Mouse (Mus musculus): ENCODE results near the gene Prkg1. TPM values are rescaled to one million over a fixed set of nuclear protein-coding genes. Genes with fewer than 3 reads are reported as not detected.
A peak's percentile ranks its signal among the peaks of the same experiment; 100 is the strongest.

Prkg1 gene
- polyA plus RNA-seq, 1 experiment from 2014 or later: 10.3 TPM

DNA sequence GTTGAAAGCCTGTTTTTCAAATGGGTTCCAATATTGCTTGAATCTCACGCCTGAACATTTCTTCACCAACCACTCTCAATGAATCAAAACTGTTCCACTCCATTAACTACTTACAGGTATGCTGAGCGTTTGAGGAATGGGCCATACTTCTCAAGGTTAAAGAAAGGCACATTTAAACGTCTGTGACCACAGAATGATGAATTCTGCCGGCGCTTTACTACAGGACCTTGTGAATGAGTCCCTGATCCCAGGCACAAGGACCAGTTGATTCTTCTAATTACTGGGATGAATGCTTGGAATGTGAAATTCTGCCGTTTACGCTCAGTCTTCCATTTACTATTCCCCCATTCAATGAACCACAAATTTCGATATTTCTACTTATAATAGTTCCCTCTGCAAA lies 632.2 kb downstream of the Prkg1 start:
- H3K27ac ChIP-seq (ENCODE audit: low read depth, low read length): no peak overlapping the region
- ATAC-seq (ENCODE audit: low read depth): no peak
- H3K4me3 ChIP-seq (ENCODE audit: low read depth, low read length): no peak overlapping the region
- H3K9me3 ChIP-seq (ENCODE audit: control insufficient read depth, low read length): no peaks in the 10 kb centered on the region
- H3K27me3 ChIP-seq (ENCODE audit: control insufficient read depth, insufficient read depth, low read length): no peaks in the 10 kb centered on the region
- no peaks in the 10 kb centered on the region for H3K4me1 ChIP-seq (ENCODE audit: control insufficient read depth, insufficient read depth, low read length)
- H3K4me2 ChIP-seq (ENCODE audit: low read depth, low read length): no peak overlapping the region
- WGBS: 63% methylated on average over 8 of the region's 8 CpGs
- no peaks in the 10 kb centered on the region for H3K36me3 ChIP-seq (ENCODE audit: control insufficient read depth, insufficient read depth, low read length)
- H3K9ac ChIP-seq (replicated peaks; ENCODE audit: low read depth, low read length): no peak overlapping the region

DNA sequence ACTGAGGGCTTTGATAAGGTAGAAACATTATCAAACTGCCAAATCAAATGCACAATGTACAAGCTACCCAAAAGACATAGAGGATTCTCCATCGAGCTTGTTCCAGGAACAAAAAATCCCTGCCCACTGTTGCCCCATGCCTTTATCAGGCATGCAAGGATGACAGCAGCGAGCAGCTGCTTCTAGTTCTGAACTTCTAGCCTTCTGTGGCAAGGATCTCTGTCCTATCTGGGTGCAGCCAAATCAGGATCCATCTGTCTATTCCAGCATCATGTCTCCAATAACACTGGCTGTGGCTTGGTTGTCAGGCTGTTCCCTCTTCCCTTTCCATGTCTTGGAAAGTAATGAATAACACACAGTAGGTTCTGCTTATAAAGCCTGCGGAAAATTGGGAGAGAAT lies 640.2 kb downstream of the Prkg1 start:
- no peak for ATAC-seq (ENCODE audit: low read depth)
- H3K9ac ChIP-seq (replicated peaks; ENCODE audit: low read depth, low read length): no peak overlapping the region
- no peaks in the 10 kb centered on the region for H3K27me3 ChIP-seq (ENCODE audit: control insufficient read depth, insufficient read depth, low read length)
- no peaks in the 10 kb centered on the region for H3K9me3 ChIP-seq (ENCODE audit: control insufficient read depth, low read length)
- H3K36me3 ChIP-seq (ENCODE audit: control insufficient read depth, insufficient read depth, low read length): no peaks in the 10 kb centered on the region
- no peak overlapping the region for H3K4me3 ChIP-seq (ENCODE audit: low read depth, low read length)
- H3K27ac ChIP-seq (ENCODE audit: low read depth, low read length): no peak overlapping the region
- no peaks in the 10 kb centered on the region for H3K4me1 ChIP-seq (ENCODE audit: control insufficient read depth, insufficient read depth, low read length)
- no peak overlapping the region for H3K4me2 ChIP-seq (ENCODE audit: low read depth, low read length)
- 81% methylated on average over 3 of the region's 3 CpGs for WGBS

DNA sequence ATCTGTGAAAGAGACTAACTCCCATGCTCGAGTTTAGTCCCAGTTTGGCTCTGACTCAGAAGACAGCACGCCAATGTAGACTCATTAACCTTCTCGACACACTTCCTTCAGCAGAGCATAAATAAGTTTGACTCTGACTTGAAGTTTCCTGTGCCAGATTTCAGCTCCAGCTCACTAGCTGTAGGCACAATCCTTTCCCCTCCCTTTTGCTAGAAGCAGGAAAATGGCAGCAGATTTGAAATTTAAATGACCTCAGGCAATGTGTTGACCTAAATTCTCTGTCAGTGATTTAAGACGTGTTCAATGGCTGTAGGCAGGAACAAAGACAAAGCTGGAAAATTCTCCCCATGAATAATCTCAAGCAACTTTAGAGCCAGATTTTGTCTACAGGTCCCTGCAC lies 650.1 kb downstream of the Prkg1 start:
- Histone ChIP-seq H3K36me3 (ENCODE audit: control insufficient read depth, insufficient read depth, low read length) (no peaks in the 10 kb centered on the region), H3K4me1 (ENCODE audit: control insufficient read depth, insufficient read depth, low read length) (no peaks in the 10 kb centered on the region), H3K27ac (ENCODE audit: low read depth, low read length) (no peak overlapping the region), H3K9me3 (ENCODE audit: control insufficient read depth, low read length) (no peaks in the 10 kb centered on the region), H3K4me2 (ENCODE audit: low read depth, low read length) (no peak overlapping the region), H3K4me3 (ENCODE audit: low read depth, low read length) (no peak overlapping the region), H3K27me3 (ENCODE audit: control insufficient read depth, insufficient read depth, low read length) (no peaks in the 10 kb centered on the region), H3K9ac (replicated peaks; ENCODE audit: low read depth, low read length) (no peak overlapping the region)
- WGBS: 16% methylated on average over 4 of the region's 4 CpGs
- ATAC-seq (ENCODE audit: low read depth): no peak

DNA sequence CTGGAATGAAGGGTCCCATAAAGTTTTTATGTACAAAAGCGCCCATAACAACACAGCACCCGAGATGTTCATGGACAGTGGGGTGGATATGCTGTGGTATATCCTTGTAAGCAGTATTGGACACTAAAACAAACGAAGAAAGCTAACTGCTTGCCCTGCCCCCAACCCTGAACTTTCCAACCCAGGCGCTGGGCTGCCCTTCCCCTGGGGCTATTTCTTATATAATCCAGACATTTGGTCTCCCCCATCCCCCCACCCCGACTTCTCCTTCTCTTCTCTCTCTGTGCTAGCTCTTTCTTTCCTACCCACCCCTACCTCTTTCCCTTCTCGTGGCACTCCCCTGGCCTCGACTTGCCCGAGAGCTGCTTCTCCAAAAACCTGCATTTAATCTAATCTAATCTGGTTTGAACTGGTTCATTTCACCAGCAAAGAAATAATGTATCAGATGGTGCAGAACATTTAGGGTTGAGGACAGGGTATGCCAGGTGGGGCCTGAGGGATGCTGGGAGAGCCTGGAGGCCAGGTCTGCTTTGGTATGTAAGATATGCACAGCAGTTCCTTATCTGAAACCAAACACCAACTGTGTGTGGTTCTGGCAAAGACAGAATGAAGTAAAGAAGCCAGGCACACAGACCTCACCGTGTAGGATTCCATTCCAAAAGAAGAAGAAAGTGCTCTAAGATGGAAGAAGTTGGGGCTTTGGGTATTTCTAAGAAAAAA lies 657.8 kb downstream of the Prkg1 start:
- Histone ChIP-seq H3K4me3 (ENCODE audit: low read depth, low read length) (no peak overlapping the region), H3K9me3 (ENCODE audit: control insufficient read depth, low read length) (no peaks in the 10 kb centered on the region), H3K4me2 (ENCODE audit: low read depth, low read length) (no peak overlapping the region), H3K27ac (ENCODE audit: low read depth, low read length) (no peak overlapping the region), H3K36me3 (ENCODE audit: control insufficient read depth, insufficient read depth, low read length) (no peaks in the 10 kb centered on the region), H3K4me1 (ENCODE audit: control insufficient read depth, insufficient read depth, low read length) (no peaks in the 10 kb centered on the region), H3K27me3 (ENCODE audit: control insufficient read depth, insufficient read depth, low read length) (no peaks in the 10 kb centered on the region), H3K9ac (replicated peaks; ENCODE audit: low read depth, low read length) (no peak overlapping the region)
- WGBS: 47% methylated on average over 9 of the region's 9 CpGs
- ATAC-seq (ENCODE audit: low read depth): no peak

DNA sequence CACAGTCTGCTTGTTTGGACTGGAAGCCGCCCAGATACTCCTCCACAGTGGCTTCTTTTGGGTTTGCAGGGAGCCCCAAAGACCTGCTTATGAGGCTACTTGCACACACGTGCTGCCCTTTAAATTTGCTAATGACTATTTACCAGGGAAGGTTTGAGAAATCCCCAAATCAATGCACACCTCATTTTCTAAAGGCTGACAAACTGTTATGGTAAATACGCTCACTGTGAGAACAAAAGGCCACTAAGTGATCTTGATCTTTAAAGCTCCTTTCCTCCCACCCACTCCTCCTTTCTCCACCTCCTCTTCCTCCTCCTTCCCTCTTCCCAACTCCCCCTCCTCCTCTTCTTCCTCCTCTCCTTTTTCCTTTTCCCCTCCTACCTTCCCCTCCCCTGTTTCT lies 658.8 kb downstream of the Prkg1 start:
- H3K27me3 ChIP-seq (ENCODE audit: control insufficient read depth, insufficient read depth, low read length): no peaks in the 10 kb centered on the region
- no peak overlapping the region for H3K4me2 ChIP-seq (ENCODE audit: low read depth, low read length)
- no peak overlapping the region for H3K9ac ChIP-seq (replicated peaks; ENCODE audit: low read depth, low read length)
- ATAC-seq (ENCODE audit: low read depth): no peak
- H3K36me3 ChIP-seq (ENCODE audit: control insufficient read depth, insufficient read depth, low read length): no peaks in the 10 kb centered on the region
- H3K9me3 ChIP-seq (ENCODE audit: control insufficient read depth, low read length): no peaks in the 10 kb centered on the region
- H3K27ac ChIP-seq (ENCODE audit: low read depth, low read length): no peak overlapping the region
- no peak overlapping the region for H3K4me3 ChIP-seq (ENCODE audit: low read depth, low read length)
- H3K4me1 ChIP-seq (ENCODE audit: control insufficient read depth, insufficient read depth, low read length): no peaks in the 10 kb centered on the region
- WGBS: 31% methylated on average over 3 of the region's 3 CpGs

DNA sequence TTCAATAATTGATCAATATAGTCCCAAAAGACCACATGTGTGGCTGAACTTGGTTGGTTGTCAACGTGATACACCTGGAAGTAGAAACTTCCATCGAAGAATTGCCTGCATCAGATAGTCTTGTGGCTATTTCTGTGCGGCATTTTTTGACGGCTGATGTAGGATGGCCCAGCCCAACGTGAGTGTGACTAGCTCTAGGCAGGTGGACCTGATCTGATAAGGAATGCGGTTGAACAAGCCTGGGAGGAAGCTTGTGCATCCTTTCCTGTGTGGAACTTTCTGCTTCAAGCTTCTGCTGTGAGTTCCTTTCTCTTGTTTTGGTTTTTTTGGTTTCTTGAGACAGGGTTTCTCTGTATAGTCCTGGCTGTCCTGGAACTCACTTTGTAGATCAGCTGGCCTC lies 660.1 kb downstream of the Prkg1 start:
- Histone ChIP-seq H3K9ac (replicated peaks; ENCODE audit: low read depth, low read length) (no peak overlapping the region), H3K9me3 (ENCODE audit: control insufficient read depth, low read length) (no peaks in the 10 kb centered on the region), H3K36me3 (ENCODE audit: control insufficient read depth, insufficient read depth, low read length) (no peaks in the 10 kb centered on the region), H3K4me2 (ENCODE audit: low read depth, low read length) (no peak overlapping the region), H3K4me3 (ENCODE audit: low read depth, low read length) (no peak overlapping the region), H3K4me1 (ENCODE audit: control insufficient read depth, insufficient read depth, low read length) (no peaks in the 10 kb centered on the region), H3K27ac (ENCODE audit: low read depth, low read length) (no peak overlapping the region), H3K27me3 (ENCODE audit: control insufficient read depth, insufficient read depth, low read length) (no peaks in the 10 kb centered on the region)
- WGBS: 84% methylated on average over 6 of the region's 6 CpGs
- no peak for ATAC-seq (ENCODE audit: low read depth)

DNA sequence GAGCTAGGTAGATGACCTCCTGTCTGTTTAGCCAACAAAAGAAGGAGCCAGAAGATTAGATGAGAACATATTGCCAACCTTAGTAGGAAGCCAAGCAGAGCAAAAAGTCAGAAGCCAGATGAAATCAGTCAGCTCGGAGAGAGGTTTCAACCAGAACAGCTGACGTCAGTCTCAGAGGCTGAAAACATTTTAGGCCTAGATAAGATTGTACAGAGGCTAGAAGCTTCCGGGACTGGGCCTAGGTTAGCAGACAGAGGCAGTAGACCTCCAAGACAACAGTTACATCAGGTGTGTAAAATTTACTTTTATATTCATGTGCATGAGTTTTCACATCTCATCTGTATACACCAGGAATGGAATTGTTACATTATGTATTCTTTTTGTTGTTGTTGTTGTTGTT lies 665.5 kb downstream of the Prkg1 start:
- Histone ChIP-seq H3K27me3 (ENCODE audit: control insufficient read depth, insufficient read depth, low read length) (no peaks in the 10 kb centered on the region), H3K27ac (ENCODE audit: low read depth, low read length) (no peak overlapping the region), H3K4me2 (ENCODE audit: low read depth, low read length) (no peak overlapping the region), H3K9ac (replicated peaks; ENCODE audit: low read depth, low read length) (no peak overlapping the region), H3K4me1 (ENCODE audit: control insufficient read depth, insufficient read depth, low read length) (no peaks in the 10 kb centered on the region), H3K4me3 (ENCODE audit: low read depth, low read length) (no peak overlapping the region), H3K9me3 (ENCODE audit: control insufficient read depth, low read length) (no peaks in the 10 kb centered on the region), H3K36me3 (ENCODE audit: control insufficient read depth, insufficient read depth, low read length) (no peaks in the 10 kb centered on the region)
- WGBS: 94% methylated on average over 3 of the region's 3 CpGs
- ATAC-seq (ENCODE audit: low read depth): no peak

DNA sequence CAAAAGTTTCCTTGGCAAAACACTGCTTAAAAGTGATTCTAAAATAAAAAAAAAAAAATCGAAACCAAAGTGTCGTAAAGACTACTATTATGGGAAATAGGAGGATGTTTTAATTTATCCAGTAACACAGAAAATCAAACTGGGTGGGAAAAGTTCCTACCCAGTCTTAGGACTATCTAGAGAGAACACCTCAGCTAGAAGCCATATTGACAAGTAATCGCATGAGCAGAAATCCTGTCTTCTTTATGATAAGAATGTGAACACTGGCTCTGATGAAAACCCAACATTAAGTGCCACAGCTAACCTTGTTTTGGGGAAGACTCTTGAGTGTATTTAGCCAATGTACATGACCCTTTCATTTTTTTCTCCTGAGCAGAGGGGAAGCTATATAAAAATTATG lies 667.0 kb downstream of the Prkg1 start:
- 82% methylated on average over 3 of the region's 3 CpGs for WGBS
- no peak for ATAC-seq (ENCODE audit: low read depth)
- no peak overlapping the region for H3K4me2 ChIP-seq (ENCODE audit: low read depth, low read length)
- no peaks in the 10 kb centered on the region for H3K36me3 ChIP-seq (ENCODE audit: control insufficient read depth, insufficient read depth, low read length)
- no peaks in the 10 kb centered on the region for H3K27me3 ChIP-seq (ENCODE audit: control insufficient read depth, insufficient read depth, low read length)
- no peaks in the 10 kb centered on the region for H3K4me1 ChIP-seq (ENCODE audit: control insufficient read depth, insufficient read depth, low read length)
- no peaks in the 10 kb centered on the region for H3K9me3 ChIP-seq (ENCODE audit: control insufficient read depth, low read length)
- no peak overlapping the region for H3K4me3 ChIP-seq (ENCODE audit: low read depth, low read length)
- no peak overlapping the region for H3K27ac ChIP-seq (ENCODE audit: low read depth, low read length)
- H3K9ac ChIP-seq (replicated peaks; ENCODE audit: low read depth, low read length): no peak overlapping the region

DNA sequence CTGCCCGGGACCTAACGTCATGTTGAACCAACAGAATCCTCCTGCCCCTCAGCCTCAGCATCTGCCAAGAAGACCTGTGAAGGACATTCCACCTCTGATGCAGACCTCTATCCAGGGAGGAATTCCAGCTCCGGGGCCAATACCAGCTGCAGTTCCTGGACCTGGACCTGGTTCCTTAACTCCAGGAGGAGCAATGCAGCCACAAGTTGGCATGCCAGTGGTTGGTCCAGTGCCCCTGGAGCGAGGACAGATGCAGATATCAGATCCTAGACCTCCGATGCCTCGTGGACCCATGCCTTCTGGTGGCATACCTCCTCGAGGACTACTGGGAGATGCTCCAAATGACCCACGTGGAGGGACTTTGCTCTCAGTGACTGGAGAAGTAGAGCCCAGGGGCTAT lies 681.1 kb downstream of the Prkg1 start:
- Histone ChIP-seq H3K27ac (ENCODE audit: low read depth, low read length) (no peak overlapping the region), H3K36me3 (ENCODE audit: control insufficient read depth, insufficient read depth, low read length) (no peaks in the 10 kb centered on the region), H3K27me3 (ENCODE audit: control insufficient read depth, insufficient read depth, low read length) (no peaks in the 10 kb centered on the region), H3K9ac (replicated peaks; ENCODE audit: low read depth, low read length) (no peak overlapping the region), H3K9me3 (ENCODE audit: control insufficient read depth, low read length) (no peaks in the 10 kb centered on the region), H3K4me3 (ENCODE audit: low read depth, low read length) (peak overlapping the region; percentile 57), H3K4me2 (ENCODE audit: low read depth, low read length) (peak overlapping the region; percentile 74), H3K4me1 (ENCODE audit: control insufficient read depth, insufficient read depth, low read length) (peaks cover 22% of the 10 kb centered on the region)
- WGBS: 93% methylated on average over 8 of the region's 8 CpGs
- no peak for ATAC-seq (ENCODE audit: low read depth)
